Mouse (Mus musculus) C2C12 (cell line): ENCODE results near the gene Bean1. TPM values are rescaled to one million over a fixed set of nuclear protein-coding genes. Genes with fewer than 3 reads are reported as not detected.

ENCODE experiments used
- H3K27me3 ChIP-seq: one replicate; pipeline ENCODE4 v1.6.1; 2011; ENCODE audit not compliant: control insufficient read depth, insufficient read depth, insufficient read length
- H3K36me3 ChIP-seq: one replicate; pipeline ENCODE4 v1.6.1; 2011; ENCODE audit not compliant: control insufficient read depth, insufficient read depth
- H3K4me3 ChIP-seq: one replicate; pipeline ENCODE4 v1.5.1; 2011; ENCODE audit warnings: mild to moderate bottlenecking, control low read depth; ENCODE audit not compliant: poor library complexity, insufficient read depth, severe bottlenecking
- H3K79me2 ChIP-seq: one replicate; pipeline ENCODE4 v1.6.1; 2011; ENCODE audit not compliant: control insufficient read depth, insufficient read depth
- H3K79me3 ChIP-seq: one replicate; pipeline ENCODE4 v1.6.1; 2011; ENCODE audit warnings: low read depth, control low read depth
- H3ac ChIP-seq: one replicate; pipeline ENCODE3; 2011; ENCODE audit warnings: low read depth; ENCODE audit not compliant: control insufficient read depth, insufficient read length
- CEBPB ChIP-seq: IDR thresholded peaks from one replicate; pipeline ENCODE4 v1.6.1; 2011; ENCODE audit warnings: low read depth, mild to moderate bottlenecking, control low read depth, moderate library complexity
- CTCF ChIP-seq: IDR thresholded peaks from one replicate; pipeline ENCODE4 v1.5.1; 2011; ENCODE audit not compliant: control insufficient read depth, insufficient read depth, insufficient read length
- FOSL1 ChIP-seq: IDR thresholded peaks from one replicate; pipeline ENCODE4 v1.8.0; 2011; ENCODE audit warnings: mild to moderate bottlenecking, low read length; ENCODE audit not compliant: poor library complexity, insufficient read depth, severe bottlenecking
- MAX ChIP-seq: IDR thresholded peaks from one replicate; pipeline ENCODE4 v1.6.1; 2011; ENCODE audit warnings: mild to moderate bottlenecking, control low read depth
- MYOD1 ChIP-seq: IDR thresholded peaks from one replicate; pipeline ENCODE4 v1.6.1; 2011; ENCODE audit warnings: low read depth; ENCODE audit not compliant: control insufficient read depth, insufficient read length
- MYOG ChIP-seq: IDR thresholded peaks from one replicate; pipeline ENCODE4 v1.6.1; 2011; ENCODE audit not compliant: control insufficient read depth, insufficient read length; ENCODE audit errors: extremely low read depth
- USF1 ChIP-seq: IDR thresholded peaks from one replicate; pipeline ENCODE4 v1.6.1; 2011; ENCODE audit warnings: low read depth, mild to moderate bottlenecking, control low read depth, moderate library complexity
- polyA plus RNA-seq: library from polyadenylated mRNA; unstranded; fragments of >200 nt; fragmentation: generic; extraction: Trizol; gene quantifications from one replicate; pipeline ENCODE4 v1.2.1, GENCODE M21; 2012; ENCODE audit warnings: missing spikeins

Bean1 gene
- polyA plus RNA-seq, 1 experiment, result 0.13 TPM

- Histone ChIP-seq H3K4me3 (no peak overlapping the region), H3K79me2 (no peaks in the 10 kb centered on the region), H3K36me3 (no peaks in the 10 kb centered on the region), H3ac (no peak overlapping the region), H3K79me3 (no peaks in the 10 kb centered on the region), H3K27me3 (no peaks in the 10 kb centered on the region)
- TF ChIP-seq USF1, result no peak
- TF ChIP-seq MAX, result no peak
- TF ChIP-seq MYOD1, result no peak
- TF ChIP-seq CTCF, result peak; percentile 58
- TF ChIP-seq CEBPB, result no peak
- no peak for TF ChIP-seq MYOG
Observed at GRCm38 (mm10) chr8:104219079-104219478, 48.8 kb downstream of the Bean1 start.

- no peaks in the 10 kb centered on the region for H3K79me3 ChIP-seq
- peak; percentile 77 for TF ChIP-seq CTCF
- TF ChIP-seq MYOD1, result no peak
Observed at GRCm38 (mm10) chr8:104219806-104220205, 49.6 kb downstream of the Bean1 start.

GRCm38 (mm10) chr8:104227048-104227447 is 56.8 kb downstream of the Bean1 start:
- TF ChIP-seq USF1 (no peak), FOSL1 (no peak), CEBPB (no peak), CTCF (no peak), MAX (no peak), MYOD1 (no peak), MYOG (no peak)
- peaks cover 13% of the 10 kb centered on the region for H3K36me3 ChIP-seq

More at GRCm38 (mm10) chr8:104219806-104220205, 49.6 kb downstream of the Bean1 start:
- Histone ChIP-seq H3K79me2 (no peaks in the 10 kb centered on the region), H3K27me3 (no peaks in the 10 kb centered on the region), H3ac (no peak overlapping the region), H3K4me3 (no peak overlapping the region), H3K36me3 (no peaks in the 10 kb centered on the region)

GRCm38 (mm10) chr8:104230377-104230776 is 60.1 kb downstream of the Bean1 start:
- H3K27me3 ChIP-seq, result no peaks in the 10 kb centered on the region
- H3ac ChIP-seq, result no peak overlapping the region
- H3K79me3 ChIP-seq, result no peaks in the 10 kb centered on the region
- TF ChIP-seq MYOG, result no peak
- TF ChIP-seq USF1, result no peak
- no peak for TF ChIP-seq FOSL1
- no peak for TF ChIP-seq MAX
- no peak for TF ChIP-seq MYOD1
- TF ChIP-seq CTCF, result no peak
- TF ChIP-seq CEBPB, result no peak
- no peak overlapping the region for H3K4me3 ChIP-seq
- H3K36me3 ChIP-seq, result peaks cover 13% of the 10 kb centered on the region
- H3K79me2 ChIP-seq, result no peaks in the 10 kb centered on the region

More at GRCm38 (mm10) chr8:104227048-104227447, 56.8 kb downstream of the Bean1 start:
- Histone ChIP-seq H3K4me3 (no peak overlapping the region), H3K27me3 (no peaks in the 10 kb centered on the region), H3K79me3 (no peaks in the 10 kb centered on the region), H3K79me2 (no peaks in the 10 kb centered on the region), H3ac (no peak overlapping the region)

GRCm38 (mm10) chr8:104232039-104232438 is 61.8 kb downstream of the Bean1 start:
- H3K4me3 ChIP-seq, result no peak overlapping the region
- H3K79me2 ChIP-seq, result no peaks in the 10 kb centered on the region
- no peaks in the 10 kb centered on the region for H3K27me3 ChIP-seq
- no peak overlapping the region for H3ac ChIP-seq
- no peak for TF ChIP-seq CTCF
- no peak for TF ChIP-seq CEBPB
- no peak for TF ChIP-seq MYOD1
- no peak for TF ChIP-seq USF1
- TF ChIP-seq MYOG, result no peak
- TF ChIP-seq MAX, result no peak
- peaks cover 11% of the 10 kb centered on the region for H3K36me3 ChIP-seq
- no peaks in the 10 kb centered on the region for H3K79me3 ChIP-seq

- H3K79me2 ChIP-seq, result no peaks in the 10 kb centered on the region
- H3K4me3 ChIP-seq, result no peak overlapping the region
- TF ChIP-seq MYOG (no peak), MYOD1 (no peak), CEBPB (no peak), FOSL1 (no peak), CTCF (no peak), MAX (no peak), USF1 (no peak)
- no peak overlapping the region for H3ac ChIP-seq
- peaks cover 6% of the 10 kb centered on the region for H3K36me3 ChIP-seq
- no peaks in the 10 kb centered on the region for H3K79me3 ChIP-seq
- no peaks in the 10 kb centered on the region for H3K27me3 ChIP-seq
Observed at GRCm38 (mm10) chr8:104232919-104233318, 62.7 kb downstream of the Bean1 start.
